Comparison of ENCODE assay signal across 27 mouse cellular contexts in genomic region chr9:56544687-56545475, GRCm38 (mm10).
A peak's percentile ranks its signal among the peaks of the same experiment; 100 is the strongest.
DNase-seq lines count a peak whose midpoint lies in the region; ATAC-seq and TF ChIP-seq lines count a peak whose summit lies in the region.
"Had no signal": no experiment of that assay in that cellular context is flagged by ENCODE, and none has a peak within 500 bp of the region (broad histone marks: within the 10 kb centered on the region; RNA-seq: fewer than 3 reads in every experiment).

No protein-coding gene starts in this region.

- no peak for DNase-seq in heart, postnatal 25 days (ENCODE audit: low spot score)
- DNase-seq in Muller cell, postnatal 12 days (ENCODE audit: inconsistent ontology term), result peak; percentile 56
- no peak for DNase-seq in layer of hippocampus, adult 9-11 months
- DNase-seq: adrenal gland, postnatal 25 days; cerebellum, adult 8-10 months; gastrocnemius, postnatal 36 days; heart, postnatal 14 days; kidney, adult 18-20 months; kidney, postnatal 4 days; lung, adult 18-20 months; lung, postnatal 10 days; thymus, adult 2 months had no signal

- H3ac ChIP-seq in C2C12 (ENCODE audit: control insufficient read depth, insufficient read length, low read depth) (no peak overlapping the region), myocyte (ENCODE audit: control insufficient read depth, insufficient read length) (no peak overlapping the region)

- no peak overlapping the region for H3K4me2 ChIP-seq in heart, embryonic 15.5 days
- H3K4me2 ChIP-seq in myocyte (ENCODE audit: low read depth), result peak overlapping the region; percentile 69
- no peak overlapping the region for H3K4me2 ChIP-seq in intestine, embryonic 16.5 days (ENCODE audit: low read depth, low read length)
- H3K4me2 ChIP-seq: embryonic facial prominence, embryonic 15.5 days; hindbrain, embryonic 13.5 days; limb, embryonic 13.5 days; liver, embryonic 12.5 days; neural tube, embryonic 15.5 days had no signal

- no peaks in the 10 kb centered on the region for H3K79me2 ChIP-seq in C2C12 (ENCODE audit: control insufficient read depth, insufficient read depth)
- no peaks in the 10 kb centered on the region for H3K79me2 ChIP-seq in myocyte (ENCODE audit: control insufficient read depth, insufficient read depth)

- H3K4me1 ChIP-seq in heart, embryonic 15.5 days (replicated peaks), result peaks cover 25% of the 10 kb centered on the region
- H3K4me1 ChIP-seq in intestine, embryonic 16.5 days (ENCODE audit: control insufficient read depth, insufficient read depth, low read length), result peaks cover under 1% of the 10 kb centered on the region; the same call in 1 of the 2 replicates
- H3K4me1 ChIP-seq: liver, embryonic 12.5 days had no signal

- H3K4me3 ChIP-seq in heart, embryonic 15.5 days, result no peak overlapping the region
- H3K4me3 ChIP-seq in C2C12 (ENCODE audit: insufficient read depth, poor library complexity, severe bottlenecking) (no peak overlapping the region), myocyte (no peak overlapping the region)
- no peak overlapping the region for H3K4me3 ChIP-seq in intestine, embryonic 16.5 days (ENCODE audit: low read length)
- H3K4me3 ChIP-seq: embryonic facial prominence, embryonic 15.5 days; forebrain, embryonic 10.5 days; hindbrain, embryonic 13.5 days; limb, embryonic 13.5 days; liver, embryonic 12.5 days; midbrain, embryonic 10.5 days; neural tube, embryonic 15.5 days had no signal

- peak overlapping the region; percentile 40; the same call in 1 of the 2 replicates for H3K27ac ChIP-seq in heart, embryonic 15.5 days
- no peak overlapping the region for H3K27ac ChIP-seq in intestine, embryonic 16.5 days (ENCODE audit: low read length)
- H3K27ac ChIP-seq: embryonic facial prominence, embryonic 15.5 days; forebrain, embryonic 10.5 days; hindbrain, embryonic 13.5 days; limb, embryonic 13.5 days; liver, embryonic 12.5 days; midbrain, embryonic 10.5 days; neural tube, embryonic 15.5 days; stomach, postnatal 0 days had no signal

- 51% methylated on average over 6 of the region's 6 CpGs for WGBS in heart, embryonic 15.5 days
- WGBS in intestine, embryonic 16.5 days, result 68% methylated on average over 6 of the region's 6 CpGs

- intact Hi-C loops in heart, postnatal 25 days (cut with DNase I), result no loop called here

- peak; percentile 19 for TF ChIP-seq POLR2A in myocyte (IDR thresholded peaks at IDR 0.05; ENCODE audit: insufficient read length, low read depth)

- H3K27me3 ChIP-seq in heart, embryonic 15.5 days, result no peaks in the 10 kb centered on the region
- H3K27me3 ChIP-seq in C2C12 (ENCODE audit: control insufficient read depth, insufficient read depth, insufficient read length), result no peaks in the 10 kb centered on the region
- no peaks in the 10 kb centered on the region for H3K27me3 ChIP-seq in myocyte (ENCODE audit: control insufficient read depth, insufficient read depth, insufficient read length)
- no peaks in the 10 kb centered on the region for H3K27me3 ChIP-seq in intestine, embryonic 16.5 days (replicated peaks; ENCODE audit: control insufficient read depth, insufficient read depth, low read length)
- H3K27me3 ChIP-seq: embryonic facial prominence, embryonic 15.5 days; liver, embryonic 12.5 days; neural tube, embryonic 15.5 days had no signal

- no peaks in the 10 kb centered on the region for H3K79me3 ChIP-seq in C2C12 (ENCODE audit: low read depth)

- no peak for TF ChIP-seq CTCF in C2C12 (IDR thresholded peaks at IDR 0.05; ENCODE audit: control insufficient read depth, insufficient read depth, insufficient read length)

- no peaks in the 10 kb centered on the region for H3K36me3 ChIP-seq in heart, embryonic 15.5 days
- no peaks in the 10 kb centered on the region for H3K36me3 ChIP-seq in C2C12 (ENCODE audit: control insufficient read depth, insufficient read depth)
- H3K36me3 ChIP-seq in myocyte (ENCODE audit: control insufficient read depth, insufficient read depth), result no peaks in the 10 kb centered on the region
- no peaks in the 10 kb centered on the region for H3K36me3 ChIP-seq in intestine, embryonic 16.5 days (ENCODE audit: control insufficient read depth, insufficient read depth, low read length)
- H3K36me3 ChIP-seq: embryonic facial prominence, embryonic 15.5 days; forebrain, embryonic 10.5 days; G1E; hindbrain, embryonic 13.5 days; limb, embryonic 13.5 days; liver, embryonic 12.5 days; midbrain, embryonic 10.5 days; neural tube, embryonic 15.5 days had no signal

- H3K9me3 ChIP-seq in heart, embryonic 15.5 days (replicated peaks), result no peaks in the 10 kb centered on the region
- no peaks in the 10 kb centered on the region for H3K9me3 ChIP-seq in intestine, embryonic 16.5 days (ENCODE audit: control insufficient read depth, low read length)
- H3K9me3 ChIP-seq: embryonic facial prominence, embryonic 15.5 days; forebrain, embryonic 10.5 days; G1E; hindbrain, embryonic 13.5 days; limb, embryonic 13.5 days; liver, embryonic 12.5 days; midbrain, embryonic 10.5 days; neural tube, embryonic 15.5 days had no signal

- ATAC-seq in heart, embryonic 15.5 days (replicated peaks; ENCODE audit: insufficient number of reproducible peaks, insufficient read depth, low FRiP score, low read depth), result peak; percentile 28; the same call in 1 of the 2 replicates
- no peak for ATAC-seq in intestine, embryonic 16.5 days
- ATAC-seq: CD4-positive, CD25-positive, alpha-beta regulatory T cell, adult 4 months; forebrain, embryonic 16.5 days; liver, embryonic 12.5 days had no signal

- no peak overlapping the region for H3K9ac ChIP-seq in heart, embryonic 15.5 days
- no peak overlapping the region for H3K9ac ChIP-seq in intestine, embryonic 16.5 days (ENCODE audit: low read depth, low read length)
- H3K9ac ChIP-seq: embryonic facial prominence, embryonic 15.5 days; hindbrain, embryonic 13.5 days; limb, embryonic 13.5 days; liver, embryonic 12.5 days; neural tube, embryonic 15.5 days had no signal

TF ChIP-seq in C2C12, 6 proteins besides CTCF, POLR2A, EP300 and RAD21:
- TF ChIP-seq MYOG (IDR thresholded peaks at IDR 0.05; ENCODE audit: control insufficient read depth, extremely low read depth, insufficient read length) (no peak), MYOD1 (IDR thresholded peaks at IDR 0.05; ENCODE audit: control insufficient read depth, insufficient read length, low read depth) (peak; percentile 85), USF1 (IDR thresholded peaks at IDR 0.05; ENCODE audit: low read depth) (no peak)

TF ChIP-seq in myocyte, 11 proteins besides CTCF, POLR2A, EP300 and RAD21:
- TF ChIP-seq MYOG (IDR thresholded peaks at IDR 0.05; ENCODE audit: control insufficient read depth in 1 of 3, insufficient read depth in 1 of 3, insufficient read length in 2 of 3, low read depth in 2 of 3), result peak in 1 of 3 experiments; percentile 35
- no peak for TF ChIP-seq MAX (IDR thresholded peaks at IDR 0.05; ENCODE audit: low read depth)
- TF ChIP-seq MYOD1 (IDR thresholded peaks at IDR 0.05; ENCODE audit: control insufficient read depth in 1 of 3, insufficient read length in 2 of 3, low read depth in 2 of 3), result peak; percentile 46 to 85 (median 82)
